Mouse (Mus musculus): ENCODE measurements at regions not wholly inside any gene's neighbourhood (a gene's known extent, or its start where the extent isn't known, plus 50 kb on each side); places are given as distances from the start of the nearest gene placed in this dataset.

DNA sequence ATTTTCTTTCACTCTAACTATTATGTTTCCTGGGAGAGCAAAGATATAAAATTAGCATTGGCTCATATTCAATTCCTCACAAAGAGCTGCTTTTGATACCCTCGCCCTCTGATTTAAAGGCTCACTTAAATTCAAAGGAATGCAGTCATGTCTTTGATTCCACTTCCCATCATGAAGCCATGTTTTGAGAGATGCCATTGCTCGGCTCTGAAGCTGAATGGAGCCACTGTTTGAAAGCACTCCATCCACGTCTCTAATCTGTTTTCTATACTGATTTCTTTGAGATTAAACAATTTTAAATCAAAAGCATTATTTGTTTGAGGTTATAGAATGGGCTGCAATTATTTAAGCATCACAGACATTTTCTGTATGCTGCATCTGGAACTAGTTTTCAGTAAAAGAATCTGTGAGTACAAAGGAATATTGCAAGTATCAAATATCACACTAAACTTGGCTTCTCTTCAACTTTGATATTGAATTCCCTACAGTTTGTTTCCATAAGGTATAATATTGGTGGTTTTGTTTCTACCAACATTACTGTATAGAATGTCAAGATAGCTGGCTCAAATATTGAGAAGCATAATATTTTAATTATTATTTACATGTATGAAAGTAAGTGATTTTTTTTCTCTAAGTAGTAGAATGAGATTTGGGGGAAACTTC, 126.4 kb downstream of the Rpl10l start:
- H3K27ac ChIP-seq (replicated peaks; ENCODE audit: low read depth, low read length): no peak overlapping the region
- WGBS: 8% methylated on average over 3 of the region's 3 CpGs
- H3K4me3 ChIP-seq (ENCODE audit: low read depth, low read length): no peak overlapping the region
- H3K27me3 ChIP-seq (ENCODE audit: control insufficient read depth, insufficient read depth, low read length): no peaks in the 10 kb centered on the region
- no peaks in the 10 kb centered on the region for H3K36me3 ChIP-seq (replicated peaks; ENCODE audit: control insufficient read depth, insufficient read depth, low read depth, low read length)
- H3K9ac ChIP-seq (replicated peaks; ENCODE audit: low read length): no peak overlapping the region
- ATAC-seq (replicated peaks; ENCODE audit: insufficient number of reproducible peaks, low FRiP score, low TSS enrichment, low read depth) (peak; percentile 79), DNase-seq (ENCODE audit: low spot score) (peak; percentile 75)
- H3K4me1 ChIP-seq (ENCODE audit: control insufficient read depth, insufficient read depth, low read length): no peaks in the 10 kb centered on the region
- no peak overlapping the region for H3K4me2 ChIP-seq (ENCODE audit: low read depth, low read length)
- H3K9me3 ChIP-seq (replicated peaks; ENCODE audit: control insufficient read depth, low read length): no peaks in the 10 kb centered on the region

DNA sequence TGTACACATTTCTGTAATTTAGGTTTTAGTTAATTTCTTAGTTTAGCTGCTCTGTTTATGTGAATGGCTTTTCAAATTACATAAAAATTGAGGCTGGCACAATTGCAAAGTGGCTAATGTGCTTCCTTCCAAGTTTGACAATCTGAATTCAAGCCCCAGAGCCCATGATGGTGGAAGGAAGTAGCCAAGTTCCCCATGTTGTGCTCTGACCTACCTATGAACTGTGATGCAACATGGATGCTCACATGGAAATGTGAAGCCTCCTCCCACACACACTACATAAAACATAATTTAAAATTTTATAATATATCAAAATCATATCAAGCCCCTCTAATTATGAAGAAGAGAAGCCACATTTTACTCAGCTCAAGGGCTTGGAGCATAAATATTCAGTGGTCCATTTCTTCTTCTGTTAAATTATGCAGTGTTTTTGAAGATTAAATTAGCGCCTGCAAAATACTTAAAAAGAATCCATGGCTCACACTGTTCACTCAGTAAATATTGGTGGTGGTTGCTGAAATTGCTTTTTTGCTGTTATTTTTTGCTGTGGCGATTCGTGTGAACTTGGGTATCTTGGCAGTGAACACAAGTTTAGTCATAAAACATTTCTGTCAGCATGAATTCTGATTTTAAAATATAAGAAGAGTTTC, 127.1 kb downstream of the Rpl10l start:
- 78% methylated on average over 3 of the region's 3 CpGs for WGBS

DNA sequence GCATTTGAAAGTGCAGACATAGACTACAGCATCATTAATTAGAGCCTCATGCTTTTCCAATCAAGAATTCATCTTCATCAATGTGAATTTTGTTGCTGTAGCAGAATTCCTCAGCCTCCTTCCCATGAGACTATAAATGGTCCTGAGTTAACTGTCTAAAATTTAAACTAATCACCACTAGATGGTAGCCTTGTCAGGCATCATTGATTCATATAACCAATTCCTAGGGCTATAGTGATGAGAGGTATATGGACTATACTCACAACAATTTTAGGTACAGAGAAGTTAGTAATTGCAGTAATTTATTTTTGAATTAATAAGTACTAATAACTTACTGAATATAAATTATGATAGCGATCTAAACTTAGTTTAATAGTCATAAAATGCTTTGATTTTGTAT, 153.3 kb downstream of the Rpl10l start:
- H3K4me1 ChIP-seq (ENCODE audit: control insufficient read depth, insufficient read depth, low read length): no peaks in the 10 kb centered on the region
- peak; percentile 19 for DNase-seq (ENCODE audit: low spot score)
- no peak overlapping the region for H3K4me3 ChIP-seq (ENCODE audit: low read depth, low read length)
- H3K4me2 ChIP-seq (ENCODE audit: low read depth, low read length): no peak overlapping the region
- WGBS: 45% methylated on average over 1 of the region's 1 CpGs
- no peak for ATAC-seq (replicated peaks; ENCODE audit: insufficient number of reproducible peaks, low FRiP score, low TSS enrichment, low read depth)
- no peaks in the 10 kb centered on the region for H3K36me3 ChIP-seq (replicated peaks; ENCODE audit: control insufficient read depth, insufficient read depth, low read depth, low read length)
- H3K27me3 ChIP-seq (ENCODE audit: control insufficient read depth, insufficient read depth, low read length): no peaks in the 10 kb centered on the region
- no peak overlapping the region for H3K27ac ChIP-seq (replicated peaks; ENCODE audit: low read depth, low read length)
- no peak overlapping the region for H3K9ac ChIP-seq (replicated peaks; ENCODE audit: low read length)
- H3K9me3 ChIP-seq (replicated peaks; ENCODE audit: control insufficient read depth, low read length): no peaks in the 10 kb centered on the region

More for the DNA sequence above, 127.1 kb downstream of the Rpl10l start:
- DNase-seq (ENCODE audit: low spot score): no peak
- Histone ChIP-seq H3K36me3 (replicated peaks; ENCODE audit: control insufficient read depth, insufficient read depth, low read depth, low read length) (no peaks in the 10 kb centered on the region), H3K27ac (replicated peaks; ENCODE audit: low read depth, low read length) (no peak overlapping the region; the same call in 1 of the 2 replicates), H3K9me3 (replicated peaks; ENCODE audit: control insufficient read depth, low read length) (no peaks in the 10 kb centered on the region), H3K4me1 (ENCODE audit: control insufficient read depth, insufficient read depth, low read length) (no peaks in the 10 kb centered on the region), H3K4me2 (ENCODE audit: low read depth, low read length) (no peak overlapping the region), H3K4me3 (ENCODE audit: low read depth, low read length) (no peak overlapping the region), H3K9ac (replicated peaks; ENCODE audit: low read length) (no peak overlapping the region), H3K27me3 (ENCODE audit: control insufficient read depth, insufficient read depth, low read length) (no peaks in the 10 kb centered on the region)
- ATAC-seq (replicated peaks; ENCODE audit: insufficient number of reproducible peaks, low FRiP score, low TSS enrichment, low read depth): no peak

DNA sequence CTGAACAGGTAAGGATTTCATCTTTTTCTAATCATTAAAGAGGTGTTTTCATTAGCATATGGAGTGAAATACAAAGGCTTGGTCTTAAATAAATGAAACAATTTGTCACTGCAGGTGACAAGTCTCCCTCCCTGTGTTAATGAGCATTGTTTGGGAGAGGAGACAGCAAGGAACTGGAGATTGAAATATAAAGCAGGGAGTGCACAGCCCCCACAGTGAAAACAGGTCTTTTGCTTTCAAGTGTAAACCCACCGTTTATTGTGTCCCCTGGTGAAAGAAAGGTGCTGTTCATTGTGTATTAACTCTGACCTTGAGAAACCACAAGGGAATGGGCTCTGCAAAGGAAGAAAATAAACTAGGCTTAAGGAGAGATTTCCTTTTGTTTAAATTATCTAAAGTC, 164.6 kb downstream of the Rpl10l start:
- H3K27me3 ChIP-seq (ENCODE audit: control insufficient read depth, insufficient read depth, low read length): no peaks in the 10 kb centered on the region
- H3K27ac ChIP-seq (replicated peaks; ENCODE audit: low read depth, low read length): no peak overlapping the region
- ATAC-seq (replicated peaks; ENCODE audit: insufficient number of reproducible peaks, low FRiP score, low TSS enrichment, low read depth) (no peak), DNase-seq (ENCODE audit: low spot score) (no peak)
- H3K9ac ChIP-seq (replicated peaks; ENCODE audit: low read length): no peak overlapping the region
- H3K4me1 ChIP-seq (ENCODE audit: control insufficient read depth, insufficient read depth, low read length): no peaks in the 10 kb centered on the region
- H3K4me2 ChIP-seq (ENCODE audit: low read depth, low read length): no peak overlapping the region
- 11% methylated on average over 1 of the region's 1 CpGs for WGBS
- no peaks in the 10 kb centered on the region for H3K9me3 ChIP-seq (replicated peaks; ENCODE audit: control insufficient read depth, low read length)
- no peaks in the 10 kb centered on the region for H3K36me3 ChIP-seq (replicated peaks; ENCODE audit: control insufficient read depth, insufficient read depth, low read depth, low read length)
- no peak overlapping the region for H3K4me3 ChIP-seq (ENCODE audit: low read depth, low read length)

DNA sequence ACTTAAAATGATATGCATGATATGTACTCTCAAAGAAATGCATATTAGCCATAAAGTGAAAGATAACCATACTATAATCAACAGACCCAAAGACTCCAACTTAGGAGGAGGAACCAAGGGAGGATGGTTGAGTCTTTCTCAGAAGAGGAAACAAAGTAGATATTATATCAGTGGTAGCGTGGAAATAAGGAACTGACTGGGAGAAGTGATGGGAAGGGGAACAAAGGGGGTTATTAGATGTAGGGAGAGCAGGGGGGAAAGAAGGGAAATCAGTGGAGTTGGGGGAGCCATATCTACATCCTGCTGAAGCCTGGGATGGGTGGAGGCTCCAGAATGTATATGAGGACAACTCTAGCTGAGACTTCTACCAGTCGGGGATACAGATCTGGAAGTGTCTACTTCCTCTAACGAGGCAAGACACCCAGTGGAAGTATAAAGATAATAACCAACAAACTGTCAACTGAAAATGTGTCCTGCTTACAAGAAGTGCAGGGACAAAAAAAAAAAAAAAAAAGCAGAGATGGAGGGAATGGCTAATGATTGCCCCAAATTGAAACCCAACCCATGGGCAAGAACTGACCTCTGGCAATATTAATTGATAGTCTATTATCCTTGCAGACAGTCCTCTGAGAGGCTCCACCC, 193.3 kb downstream of the Rpl10l start:
- Histone ChIP-seq H3K9me3 (replicated peaks; ENCODE audit: control insufficient read depth, low read length) (no peaks in the 10 kb centered on the region), H3K36me3 (replicated peaks; ENCODE audit: control insufficient read depth, insufficient read depth, low read depth, low read length) (no peaks in the 10 kb centered on the region), H3K4me3 (ENCODE audit: low read depth, low read length) (no peak overlapping the region), H3K27ac (replicated peaks; ENCODE audit: low read depth, low read length) (no peak overlapping the region), H3K4me2 (ENCODE audit: low read depth, low read length) (no peak overlapping the region), H3K27me3 (ENCODE audit: control insufficient read depth, insufficient read depth, low read length) (no peaks in the 10 kb centered on the region), H3K4me1 (ENCODE audit: control insufficient read depth, insufficient read depth, low read length) (no peaks in the 10 kb centered on the region), H3K9ac (replicated peaks; ENCODE audit: low read length) (no peak overlapping the region)
- WGBS: 85% methylated on average over 3 of the region's 3 CpGs
- ATAC-seq (replicated peaks; ENCODE audit: insufficient number of reproducible peaks, low FRiP score, low TSS enrichment, low read depth) (no peak), DNase-seq (ENCODE audit: low spot score) (no peak)

DNA sequence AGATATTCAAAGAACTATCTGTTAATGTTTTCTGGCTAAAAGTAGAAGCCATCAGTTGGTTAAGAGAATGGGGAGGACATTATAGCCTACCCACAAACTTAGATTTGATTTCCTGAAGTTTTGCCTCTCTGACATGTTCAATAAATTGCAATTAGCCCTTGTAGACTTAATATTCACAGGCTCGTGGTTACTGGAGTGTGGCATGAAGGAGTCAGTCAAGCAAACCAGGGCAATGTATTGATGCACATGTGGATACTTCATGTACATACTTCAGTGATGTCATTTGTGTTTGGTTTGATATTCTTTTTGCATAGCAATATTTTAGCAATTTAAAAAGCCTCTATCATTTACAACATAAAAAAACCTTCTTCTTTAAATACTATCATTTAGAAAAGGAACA, 223.9 kb downstream of the Rpl10l start:
- Histone ChIP-seq H3K27ac (replicated peaks; ENCODE audit: low read depth, low read length) (no peak overlapping the region), H3K9ac (replicated peaks; ENCODE audit: low read length) (no peak overlapping the region), H3K4me1 (ENCODE audit: control insufficient read depth, insufficient read depth, low read length) (no peaks in the 10 kb centered on the region), H3K9me3 (replicated peaks; ENCODE audit: control insufficient read depth, low read length) (no peaks in the 10 kb centered on the region), H3K27me3 (ENCODE audit: control insufficient read depth, insufficient read depth, low read length) (no peaks in the 10 kb centered on the region), H3K4me3 (ENCODE audit: low read depth, low read length) (no peak overlapping the region), H3K36me3 (replicated peaks; ENCODE audit: control insufficient read depth, insufficient read depth, low read depth, low read length) (no peaks in the 10 kb centered on the region), H3K4me2 (ENCODE audit: low read depth, low read length) (no peak overlapping the region)
- DNase-seq (ENCODE audit: low spot score) (no peak), ATAC-seq (replicated peaks; ENCODE audit: insufficient number of reproducible peaks, low FRiP score, low TSS enrichment, low read depth) (no peak)
- 71% methylated on average over 1 of the region's 1 CpGs for WGBS

DNA sequence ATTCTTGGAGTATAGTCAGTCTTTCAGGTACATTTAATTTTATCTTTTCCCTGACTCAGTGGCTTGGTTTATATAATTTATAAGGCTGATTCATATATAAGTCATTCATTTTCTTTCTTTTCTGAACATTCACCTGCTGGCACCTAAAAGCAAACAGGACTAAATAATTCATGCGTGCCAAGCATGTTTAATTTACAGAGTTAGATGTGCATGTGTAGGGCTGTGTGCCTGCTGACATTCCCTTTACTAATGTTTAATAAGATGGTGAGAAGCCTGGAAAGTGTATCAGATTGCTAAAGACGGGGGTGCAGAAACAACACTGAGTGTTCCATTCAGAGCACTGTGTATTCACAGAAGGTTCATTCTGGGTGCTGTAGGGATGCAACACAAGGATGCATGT, 229.0 kb downstream of the Rpl10l start:
- Histone ChIP-seq H3K9ac (replicated peaks; ENCODE audit: low read length) (no peak overlapping the region), H3K4me1 (ENCODE audit: control insufficient read depth, insufficient read depth, low read length) (no peaks in the 10 kb centered on the region), H3K9me3 (replicated peaks; ENCODE audit: control insufficient read depth, low read length) (no peaks in the 10 kb centered on the region), H3K27ac (replicated peaks; ENCODE audit: low read depth, low read length) (no peak overlapping the region), H3K4me2 (ENCODE audit: low read depth, low read length) (no peak overlapping the region), H3K4me3 (ENCODE audit: low read depth, low read length) (no peak overlapping the region), H3K27me3 (ENCODE audit: control insufficient read depth, insufficient read depth, low read length) (no peaks in the 10 kb centered on the region), H3K36me3 (replicated peaks; ENCODE audit: control insufficient read depth, insufficient read depth, low read depth, low read length) (no peaks in the 10 kb centered on the region)
- 77% methylated on average over 2 of the region's 2 CpGs for WGBS
- ATAC-seq (replicated peaks; ENCODE audit: insufficient number of reproducible peaks, low FRiP score, low TSS enrichment, low read depth) (no peak), DNase-seq (ENCODE audit: low spot score) (no peak)

DNA sequence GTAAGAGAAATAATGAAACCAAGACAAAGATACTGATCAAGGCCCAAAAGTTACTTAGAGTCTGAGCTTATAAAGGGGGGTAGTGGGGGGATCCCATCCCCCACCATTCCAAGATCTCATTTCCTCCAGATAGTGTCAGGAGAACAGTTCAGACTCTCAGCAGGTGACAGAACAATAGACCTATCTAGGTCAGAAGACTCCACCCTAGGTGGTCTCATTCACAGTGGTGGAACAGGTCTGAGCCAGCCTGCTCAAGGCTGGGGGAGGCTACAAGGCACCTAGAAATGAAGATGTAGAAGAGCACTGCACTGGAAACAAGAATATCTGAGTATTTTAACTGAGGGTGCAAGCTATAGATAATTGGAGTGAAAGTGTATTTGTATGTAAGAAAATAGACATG, 235.3 kb downstream of the Rpl10l start:
- no peak overlapping the region for H3K9ac ChIP-seq (replicated peaks; ENCODE audit: low read length)
- no peak overlapping the region for H3K4me2 ChIP-seq (ENCODE audit: low read depth, low read length)
- no peak overlapping the region for H3K4me3 ChIP-seq (ENCODE audit: low read depth, low read length)
- H3K4me1 ChIP-seq (ENCODE audit: control insufficient read depth, insufficient read depth, low read length): no peaks in the 10 kb centered on the region
- no peaks in the 10 kb centered on the region for H3K9me3 ChIP-seq (replicated peaks; ENCODE audit: control insufficient read depth, low read length)
- no peak for ATAC-seq (replicated peaks; ENCODE audit: insufficient number of reproducible peaks, low FRiP score, low TSS enrichment, low read depth)
- H3K36me3 ChIP-seq (replicated peaks; ENCODE audit: control insufficient read depth, insufficient read depth, low read depth, low read length): no peaks in the 10 kb centered on the region
- no peaks in the 10 kb centered on the region for H3K27me3 ChIP-seq (ENCODE audit: control insufficient read depth, insufficient read depth, low read length)
- H3K27ac ChIP-seq (replicated peaks; ENCODE audit: low read depth, low read length): no peak overlapping the region
- DNase-seq (ENCODE audit: low spot score): no peak

Data from embryonic facial prominence, embryonic 11.5 days (tissue).